Mouse (Mus musculus) stomach, postnatal 0 days (tissue): ENCODE data around the gene Anp32a.

ENCODE experiments used
- CTCF ChIP-seq: IDR thresholded peaks from 2 replicates; pipeline ENCODE4 v1.5.1; 2016; ENCODE audit warnings: antibody characterized with exemption, low read depth, mild to moderate bottlenecking, moderate library complexity
- EP300 ChIP-seq: optimal IDR thresholded peaks from 2 replicates; pipeline ENCODE3; 2016; ENCODE audit warnings: antibody characterized with exemption

DNA sequence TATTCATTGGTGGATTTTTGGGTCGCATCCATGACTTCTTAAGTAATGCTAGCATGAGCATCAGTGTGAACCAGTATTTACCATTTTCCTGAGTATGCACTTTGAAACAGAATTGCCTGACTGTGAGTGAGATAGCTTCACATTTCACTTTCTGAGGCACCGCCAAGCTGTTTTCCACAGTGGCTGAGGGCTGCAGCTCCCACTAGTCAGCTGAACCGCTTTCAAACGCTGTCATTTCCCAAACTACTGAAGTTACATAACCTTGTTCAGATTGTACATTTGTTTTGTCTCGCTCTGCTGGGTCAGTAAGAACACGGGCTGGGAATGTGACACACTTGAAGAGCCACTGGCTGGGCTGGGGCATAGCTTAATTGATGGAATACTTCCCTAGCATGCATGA is 25.5 kb upstream of the Anp32a start:
- no peak for TF ChIP-seq EP300
- TF ChIP-seq CTCF: no peak
